Mouse (Mus musculus): ENCODE measurements around the gene Pik3r3. TPM values are rescaled to one million over a fixed set of nuclear protein-coding genes. Genes with fewer than 3 reads are reported as not detected.
A peak's percentile ranks its signal among the peaks of the same experiment; 100 is the strongest.

Pik3r3 gene
- polyA plus RNA-seq, 1 experiment from 2014 or later = 69.2 TPM

DNA sequence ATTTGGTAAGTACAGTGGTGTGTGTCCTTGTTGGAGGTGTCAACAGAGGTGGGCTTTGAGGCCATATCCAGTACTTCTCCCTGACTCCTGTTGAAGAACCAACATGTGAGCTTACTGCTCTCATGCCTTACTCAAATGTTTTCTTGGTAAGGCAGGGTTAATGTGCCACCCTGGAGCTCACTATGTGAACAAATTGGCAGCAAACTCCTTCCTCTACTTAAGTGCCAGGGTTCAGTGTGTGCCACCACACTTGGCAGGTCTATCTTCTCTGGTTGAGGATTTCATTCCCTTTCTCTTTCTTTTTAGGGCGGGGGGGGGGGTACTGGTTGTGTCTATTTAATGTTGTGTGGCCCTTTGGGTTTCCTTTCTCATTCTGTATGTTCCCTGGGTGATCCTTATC, 83.1 kb downstream of the Pik3r3 start:
- ATAC-seq (ENCODE audit: insufficient read depth, low FRiP score, low TSS enrichment) (no peak), DNase-seq (ENCODE audit: low spot score) (no peak)
- H3K4me1 ChIP-seq (ENCODE audit: control insufficient read depth, insufficient read depth, low read length) = no peaks in the 10 kb centered on the region
- H3K27me3 ChIP-seq (ENCODE audit: control insufficient read depth, insufficient read depth, low read length) = no peaks in the 10 kb centered on the region
- H3K4me2 ChIP-seq (ENCODE audit: low read depth) = no peak overlapping the region
- H3K36me3 ChIP-seq (ENCODE audit: control insufficient read depth, insufficient read depth, low read length) = peaks cover 14% of the 10 kb centered on the region
- 14% methylated on average over 1 of the region's 1 CpGs for WGBS
- no peak overlapping the region for H3K4me3 ChIP-seq (ENCODE audit: low read depth, low read length)
- no peak overlapping the region for H3K9ac ChIP-seq (ENCODE audit: low read length)
- H3K9me3 ChIP-seq (ENCODE audit: control insufficient read depth, low read length) = no peaks in the 10 kb centered on the region
- H3K27ac ChIP-seq (ENCODE audit: low read depth, low read length) = no peak overlapping the region

- peaks cover 2% of the 10 kb centered on the region for H3K36me3 ChIP-seq (ENCODE audit: control insufficient read depth, insufficient read depth, low read length)
- DNase-seq (ENCODE audit: low spot score) (no peak), ATAC-seq (ENCODE audit: insufficient read depth, low FRiP score, low TSS enrichment) (no peak)
- H3K27me3 ChIP-seq (ENCODE audit: control insufficient read depth, insufficient read depth, low read length) = no peaks in the 10 kb centered on the region
- WGBS = 93% methylated on average over 4 of the region's 4 CpGs
- H3K4me1 ChIP-seq (ENCODE audit: control insufficient read depth, insufficient read depth, low read length) = no peaks in the 10 kb centered on the region
- no peak overlapping the region for H3K4me3 ChIP-seq (ENCODE audit: low read depth, low read length)
- no peak overlapping the region for H3K9ac ChIP-seq (ENCODE audit: low read length)
- no peaks in the 10 kb centered on the region for H3K9me3 ChIP-seq (ENCODE audit: control insufficient read depth, low read length)
- no peak overlapping the region for H3K4me2 ChIP-seq (ENCODE audit: low read depth)
- no peak overlapping the region for H3K27ac ChIP-seq (ENCODE audit: low read depth, low read length)
Measured at GRCm38 (mm10) chr4:116317575-116317974, 96.2 kb downstream of the Pik3r3 start.

DNA sequence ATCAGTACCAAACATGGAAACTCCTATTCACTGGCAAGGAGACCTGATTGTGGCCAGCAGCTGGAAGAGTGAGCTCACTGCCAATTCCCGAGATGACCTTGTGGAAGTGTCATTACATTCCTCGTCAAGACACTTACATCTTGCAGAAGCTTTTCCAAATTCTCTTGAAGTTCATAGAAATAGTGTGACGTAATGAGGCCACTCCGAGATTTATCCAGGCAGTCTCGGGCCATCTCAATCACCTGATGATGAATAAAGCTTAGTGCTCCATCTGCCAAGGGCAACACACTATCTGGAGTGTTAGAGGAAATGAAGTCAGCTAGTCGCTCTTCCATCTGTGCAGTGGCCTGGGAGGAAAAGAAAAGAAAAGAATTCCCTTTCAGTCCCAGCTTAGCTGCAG, 100.7 kb downstream of the Pik3r3 start:
- Histone ChIP-seq H3K4me3 (ENCODE audit: low read depth, low read length) (no peak overlapping the region), H3K4me1 (ENCODE audit: control insufficient read depth, insufficient read depth, low read length) (no peaks in the 10 kb centered on the region), H3K9me3 (ENCODE audit: control insufficient read depth, low read length) (no peaks in the 10 kb centered on the region), H3K9ac (ENCODE audit: low read length) (no peak overlapping the region), H3K36me3 (ENCODE audit: control insufficient read depth, insufficient read depth, low read length) (no peaks in the 10 kb centered on the region; the same call in none of the 2 replicates), H3K27me3 (ENCODE audit: control insufficient read depth, insufficient read depth, low read length) (no peaks in the 10 kb centered on the region), H3K27ac (ENCODE audit: low read depth, low read length) (no peak overlapping the region), H3K4me2 (ENCODE audit: low read depth) (no peak overlapping the region)
- DNase-seq (ENCODE audit: low spot score) (no peak), ATAC-seq (ENCODE audit: insufficient read depth, low FRiP score, low TSS enrichment) (no peak)
- WGBS = 95% methylated on average over 6 of the region's 6 CpGs

DNA sequence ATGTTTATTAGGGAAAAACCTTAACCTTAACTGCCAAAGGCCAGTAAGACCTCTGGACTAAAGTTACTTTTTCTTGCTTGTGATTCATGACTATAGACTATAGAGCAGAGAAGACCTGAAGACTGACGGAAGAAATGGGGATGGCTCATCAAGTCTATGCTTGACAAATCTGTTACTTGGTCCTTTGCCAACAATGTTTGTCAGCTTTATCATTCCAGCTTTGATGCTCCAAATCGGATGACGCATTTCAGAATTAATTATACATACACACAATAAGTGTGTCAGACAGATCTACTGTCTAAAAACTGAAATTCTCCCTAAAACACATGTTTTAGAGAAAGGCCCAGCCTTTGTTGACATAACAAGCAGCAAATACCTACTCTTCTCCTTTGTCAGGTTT, 107.8 kb downstream of the Pik3r3 start:
- Histone ChIP-seq H3K9ac (ENCODE audit: low read length) (no peak overlapping the region), H3K27me3 (ENCODE audit: control insufficient read depth, insufficient read depth, low read length) (no peaks in the 10 kb centered on the region), H3K4me2 (ENCODE audit: low read depth) (no peak overlapping the region), H3K27ac (ENCODE audit: low read depth, low read length) (no peak overlapping the region), H3K9me3 (ENCODE audit: control insufficient read depth, low read length) (no peaks in the 10 kb centered on the region), H3K4me1 (ENCODE audit: control insufficient read depth, insufficient read depth, low read length) (no peaks in the 10 kb centered on the region), H3K4me3 (ENCODE audit: low read depth, low read length) (no peak overlapping the region), H3K36me3 (ENCODE audit: control insufficient read depth, insufficient read depth, low read length) (peaks cover 3% of the 10 kb centered on the region)
- no peak for ATAC-seq (ENCODE audit: insufficient read depth, low FRiP score, low TSS enrichment)
- WGBS = over 99% methylated on average over 3 of the region's 3 CpGs
- DNase-seq (ENCODE audit: low spot score) = no peak

DNA sequence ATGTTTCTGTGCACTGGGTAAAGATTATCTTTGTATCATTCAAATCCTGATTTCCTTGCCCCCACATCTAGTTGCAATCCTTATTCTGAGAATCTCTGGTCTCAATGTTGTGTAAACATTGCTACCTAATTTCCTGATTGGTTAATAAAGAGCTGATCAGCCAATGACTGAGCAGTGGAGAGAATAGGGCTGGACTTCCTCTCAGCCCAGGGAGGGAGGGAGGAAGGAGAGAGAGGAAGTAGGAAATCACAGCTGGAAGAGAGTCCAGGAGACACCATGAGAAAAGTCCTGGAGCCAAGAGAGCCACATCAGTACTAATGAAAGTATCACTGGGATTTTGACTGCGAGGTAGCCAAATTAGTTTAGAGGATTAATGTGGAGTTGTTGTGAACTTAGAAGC, 114.9 kb downstream of the Pik3r3 start:
- no peak overlapping the region for H3K9ac ChIP-seq (ENCODE audit: low read length)
- no peaks in the 10 kb centered on the region for H3K4me1 ChIP-seq (ENCODE audit: control insufficient read depth, insufficient read depth, low read length)
- H3K9me3 ChIP-seq (ENCODE audit: control insufficient read depth, low read length) = no peaks in the 10 kb centered on the region
- H3K27ac ChIP-seq (ENCODE audit: low read depth, low read length) = no peak overlapping the region
- no peaks in the 10 kb centered on the region for H3K36me3 ChIP-seq (ENCODE audit: control insufficient read depth, insufficient read depth, low read length)
- H3K4me3 ChIP-seq (ENCODE audit: low read depth, low read length) = no peak overlapping the region
- no peaks in the 10 kb centered on the region for H3K27me3 ChIP-seq (ENCODE audit: control insufficient read depth, insufficient read depth, low read length)
- DNase-seq (ENCODE audit: low spot score) = no peak
- 93% methylated on average over 1 of the region's 1 CpGs for WGBS
- ATAC-seq (ENCODE audit: insufficient read depth, low FRiP score, low TSS enrichment) = no peak
- no peak overlapping the region for H3K4me2 ChIP-seq (ENCODE audit: low read depth)

DNA sequence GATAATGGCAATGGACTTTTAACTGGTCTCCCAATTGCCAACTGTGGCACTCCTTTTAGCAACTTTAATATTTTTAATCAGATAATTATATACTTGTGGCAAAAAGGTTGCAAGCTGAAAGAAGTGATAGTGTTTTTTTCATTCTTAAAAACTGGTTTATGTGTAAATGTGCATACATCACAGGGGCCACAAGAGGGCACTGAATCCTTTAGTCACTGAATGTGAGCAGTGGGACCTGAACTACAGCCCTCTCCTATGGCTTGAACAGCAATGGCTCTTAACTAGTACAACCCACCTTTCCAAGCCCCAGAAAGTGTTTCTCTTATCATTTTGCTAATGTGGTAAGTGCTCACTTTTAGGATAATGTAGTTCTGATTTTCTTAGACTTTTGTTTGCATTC, 120.7 kb downstream of the Pik3r3 start:
- H3K4me3 ChIP-seq (ENCODE audit: low read depth, low read length) = no peak overlapping the region
- no peaks in the 10 kb centered on the region for H3K27me3 ChIP-seq (ENCODE audit: control insufficient read depth, insufficient read depth, low read length)
- DNase-seq (ENCODE audit: low spot score) (peak; percentile 56), ATAC-seq (ENCODE audit: insufficient read depth, low FRiP score, low TSS enrichment) (no peak)
- no peak overlapping the region for H3K27ac ChIP-seq (ENCODE audit: low read depth, low read length)
- H3K4me2 ChIP-seq (ENCODE audit: low read depth) = no peak overlapping the region
- H3K4me1 ChIP-seq (ENCODE audit: control insufficient read depth, insufficient read depth, low read length) = no peaks in the 10 kb centered on the region
- H3K9me3 ChIP-seq (ENCODE audit: control insufficient read depth, low read length) = no peaks in the 10 kb centered on the region
- no peaks in the 10 kb centered on the region for H3K36me3 ChIP-seq (ENCODE audit: control insufficient read depth, insufficient read depth, low read length)
- no peak overlapping the region for H3K9ac ChIP-seq (ENCODE audit: low read length)

GRCm38 (mm10) chr4:116352496-116352895, 131.1 kb downstream of the Pik3r3 start:
- WGBS = 88% methylated on average over 3 of the region's 3 CpGs

More at GRCm38 (mm10) chr4:116352496-116352895, 131.1 kb downstream of the Pik3r3 start:
- Histone ChIP-seq H3K4me2 (ENCODE audit: low read depth) (no peak overlapping the region), H3K4me1 (ENCODE audit: control insufficient read depth, insufficient read depth, low read length) (no peaks in the 10 kb centered on the region), H3K4me3 (ENCODE audit: low read depth, low read length) (no peak overlapping the region), H3K27me3 (ENCODE audit: control insufficient read depth, insufficient read depth, low read length) (no peaks in the 10 kb centered on the region), H3K36me3 (ENCODE audit: control insufficient read depth, insufficient read depth, low read length) (no peaks in the 10 kb centered on the region), H3K9me3 (ENCODE audit: control insufficient read depth, low read length) (no peaks in the 10 kb centered on the region), H3K9ac (ENCODE audit: low read length) (no peak overlapping the region), H3K27ac (ENCODE audit: low read depth, low read length) (no peak overlapping the region)
- DNase-seq (ENCODE audit: low spot score) = no peak
- no peak for ATAC-seq (ENCODE audit: insufficient read depth, low FRiP score, low TSS enrichment)

Other genes with a start within 250 kb of the Pik3r3 start
- gene Faah, start 203.7 kb upstream of the Pik3r3 start, polyA plus RNA-seq (2014; fragmentation: Nextera tagmentation; extraction: Ambion mirVana) = 1.9 and 2.1 TPM in 2 replicates
- 21.0 and 21.2 TPM in 2 replicates for gene Nsun4, start 167.7 kb upstream of the Pik3r3 start, polyA plus RNA-seq (2014; fragmentation: Nextera tagmentation; extraction: Ambion mirVana)
- 455 and 456 TPM in 2 replicates for gene Uqcrh, start 146.5 kb upstream of the Pik3r3 start, polyA plus RNA-seq (2014; fragmentation: Nextera tagmentation; extraction: Ambion mirVana)
- 74.2 and 84.9 TPM in 2 replicates for gene Lrrc41, start 146.3 kb upstream of the Pik3r3 start, polyA plus RNA-seq (2014; fragmentation: Nextera tagmentation; extraction: Ambion mirVana)
- gene Rad54l, start 97.9 kb upstream of the Pik3r3 start, polyA plus RNA-seq (2014; fragmentation: Nextera tagmentation; extraction: Ambion mirVana) = 43.7 and 44.3 TPM in 2 replicates
- gene Pomgnt1, start 97.8 kb upstream of the Pik3r3 start, polyA plus RNA-seq (2014; fragmentation: Nextera tagmentation; extraction: Ambion mirVana) = 51.1 and 52.1 TPM in 2 replicates
- 1.4 and 1.5 TPM in 2 replicates for gene Lurap1, start 70.3 kb upstream of the Pik3r3 start, polyA plus RNA-seq (2014; fragmentation: Nextera tagmentation; extraction: Ambion mirVana)
- 0.11 and 0.19 TPM in 2 replicates for gene Tspan1, start 54.0 kb upstream of the Pik3r3 start, polyA plus RNA-seq (2014; fragmentation: Nextera tagmentation; extraction: Ambion mirVana)
- gene 1700042G07Rik, start 48.2 kb upstream of the Pik3r3 start, polyA plus RNA-seq (2014; fragmentation: Nextera tagmentation; extraction: Ambion mirVana) = not detected in 2 replicates
- gene Gm49337, start 48.2 kb upstream of the Pik3r3 start, polyA plus RNA-seq (2014; fragmentation: Nextera tagmentation; extraction: Ambion mirVana) = not detected in 2 replicates
- 31.9 and 36.5 TPM in 2 replicates for gene Mast2, start 242.6 kb downstream of the Pik3r3 start, polyA plus RNA-seq (2014; fragmentation: Nextera tagmentation; extraction: Ambion mirVana)

Data from neural tube, embryonic 11.5 days (tissue).